8 mouse cellular contexts compared by ENCODE assay signal in genomic region chr7:73594492-73595139, GRCm38 (mm10). TPM values are rescaled to one million over a fixed set of nuclear protein-coding genes. Genes with fewer than 3 reads are reported as not detected.
DNase-seq lines count a peak whose midpoint lies in the region; ATAC-seq lines count a peak whose summit lies in the region.

No protein-coding gene starts in this region.

- DNase-seq in thymus, postnatal 0 days (ENCODE audit: low spot score) = peak; percentile 43
- DNase-seq in thymus, adult 18-20 months = no peak
- peak; percentile 61 for DNase-seq in embryonic facial prominence, embryonic 10.5 days (ENCODE audit: low spot score)
- peak; percentile 55 for DNase-seq in heart, postnatal 4 days
- DNase-seq in liver, embryonic 11.5 days (ENCODE audit: low spot score) = no peak
- DNase-seq in right cerebral cortex, postnatal 4 days = no peak
- DNase-seq in gastrocnemius, adult 18-20 months (ENCODE audit: low spot score) = no peak

- H3K9ac ChIP-seq in liver, embryonic 11.5 days (ENCODE audit: low read depth, low read length) = peak overlapping the region; percentile 61
- peak overlapping the region; percentile 43 for H3K9ac ChIP-seq in neural tube, embryonic 15.5 days (replicated peaks)

- H3K4me1 ChIP-seq in embryonic facial prominence, embryonic 10.5 days = peaks cover 50% of the 10 kb centered on the region
- peaks cover 32% of the 10 kb centered on the region for H3K4me1 ChIP-seq in liver, embryonic 11.5 days (replicated peaks; ENCODE audit: control insufficient read depth, insufficient read depth, low read length)
- H3K4me1 ChIP-seq in neural tube, embryonic 15.5 days = peaks cover 39% of the 10 kb centered on the region

- ATAC-seq in liver, embryonic 11.5 days (replicated peaks; ENCODE audit: low FRiP score) = 0 out of 2 replicates have a peak, but pooled peaks have one; percentile 19
- no peak for ATAC-seq in neural tube, embryonic 15.5 days (ENCODE audit: low FRiP score)

- peaks cover under 1% of the 10 kb centered on the region; the same call in 1 of the 2 replicates for H3K9me3 ChIP-seq in embryonic facial prominence, embryonic 10.5 days
- H3K9me3 ChIP-seq in liver, embryonic 11.5 days (ENCODE audit: control insufficient read depth, low read length) = no peaks in the 10 kb centered on the region; the same call in 1 of the 2 replicates
- no peaks in the 10 kb centered on the region for H3K9me3 ChIP-seq in neural tube, embryonic 15.5 days (replicated peaks)

- no peaks in the 10 kb centered on the region for H3K36me3 ChIP-seq in embryonic facial prominence, embryonic 10.5 days (replicated peaks)
- H3K36me3 ChIP-seq in liver, embryonic 11.5 days (ENCODE audit: control insufficient read depth, insufficient read depth, low read length) = no peaks in the 10 kb centered on the region
- no peaks in the 10 kb centered on the region for H3K36me3 ChIP-seq in neural tube, embryonic 15.5 days

- no peaks in the 10 kb centered on the region; the same call in 1 of the 2 replicates for H3K27me3 ChIP-seq in embryonic facial prominence, embryonic 10.5 days (replicated peaks; ENCODE audit: low read depth, poor library complexity, severe bottlenecking)
- H3K27me3 ChIP-seq in liver, embryonic 11.5 days (replicated peaks; ENCODE audit: control insufficient read depth, insufficient read depth, low read length) = no peaks in the 10 kb centered on the region
- H3K27me3 ChIP-seq in neural tube, embryonic 15.5 days (replicated peaks) = no peaks in the 10 kb centered on the region

- H3K4me3 ChIP-seq in embryonic facial prominence, embryonic 10.5 days = peak overlapping the region; percentile 49
- peak overlapping the region; percentile 39 for H3K4me3 ChIP-seq in liver, embryonic 11.5 days (ENCODE audit: low read depth, low read length)
- H3K4me3 ChIP-seq in neural tube, embryonic 15.5 days (replicated peaks) = peak overlapping the region; percentile 37

- peak overlapping the region; percentile 84 for H3K4me2 ChIP-seq in liver, embryonic 11.5 days
- peak overlapping the region; percentile 66 for H3K4me2 ChIP-seq in neural tube, embryonic 15.5 days

- under 1% methylated on average over 14 of the region's 14 CpGs for WGBS in embryonic facial prominence, embryonic 10.5 days
- WGBS in liver, embryonic 11.5 days = under 1% methylated on average over 14 of the region's 14 CpGs
- under 1% methylated on average over 14 of the region's 14 CpGs for WGBS in neural tube, embryonic 15.5 days

- H3K27ac ChIP-seq in embryonic facial prominence, embryonic 10.5 days (replicated peaks) = peak overlapping the region; percentile 90
- H3K27ac ChIP-seq in liver, embryonic 11.5 days (ENCODE audit: low read depth, low read length) = peak overlapping the region; percentile 77
- peak overlapping the region; percentile 83 for H3K27ac ChIP-seq in neural tube, embryonic 15.5 days (replicated peaks)

RNA-seq across cellular contexts. Expression of gene Chd2, which starts 53.0 kb away (rescaled TPM):
- 52.6 and 64.2 TPM in 2 replicates for polyA plus RNA-seq in thymus, postnatal 0 days (2015; fragmentation: Nextera tagmentation; extraction: Ambion mirVana)
- polyA plus RNA-seq in embryonic facial prominence, embryonic 10.5 days (2016; fragmentation: Nextera tagmentation; extraction: Ambion mirVana) = 49.2 and 54.8 TPM in 2 replicates
- total RNA-seq in heart, postnatal 4 days (2021) = 10 to 100 TPM; 57.3 to 61.0 TPM
- polyA plus RNA-seq in liver, embryonic 11.5 days (2014; fragmentation: Nextera tagmentation; extraction: Ambion mirVana) = 30.9 and 34.5 TPM in 2 replicates
- polyA plus RNA-seq in neural tube, embryonic 15.5 days (2015; fragmentation: Nextera tagmentation; extraction: Ambion mirVana) = 31.2 and 39.3 TPM in 2 replicates
- total RNA-seq in gastrocnemius, adult 18-20 months (2021) = 10 to 100 TPM; 29.8 to 39.6 TPM

Comparison
In these comparisons a context has a peak if more than half of its experiments do, and no peak if none do; other contexts are left out.
1. DNase-seq: peak in thymus, postnatal 0 days (single experiment), embryonic facial prominence, embryonic 10.5 days (single experiment) and heart, postnatal 4 days (single experiment); none in thymus, adult 18-20 months (0 of 2), liver, embryonic 11.5 days (single experiment), right cerebral cortex, postnatal 4 days (single experiment) and gastrocnemius, adult 18-20 months (single experiment).
2. Peak in every context shown above with its lines, with median percentiles within 50 percentile points of each other: H3K27ac ChIP-seq and H3K4me3 ChIP-seq.